Mouse (Mus musculus) cerebellum, postnatal 4 days (tissue): ENCODE measurements around the gene Spin2-ps6.
"Not testable (repeated sequence)": the region's sequence is repeated elsewhere in the genome, so short reads cannot be mapped to it uniquely, and the experiment has no call there.

Experiments
- DNase-seq, 2 experiments: peaks; one replicate each; pipeline ENCODE4 v3.0.0; 2022; ENCODE audit warnings: low spot score in 2 of 2, mixed read lengths in 1 of 2

The Spin2-ps6 gene

GRCm38 (mm10) chrX:33234569-33234968 lies at the start of gene Spin2-ps6:
TSS of gene Spin2-ps6 (plus strand) at chrX:33234869.
- DNase-seq = not testable (repeated sequence)
